Mouse (Mus musculus) bone marrow macrophage, adult 2 months (primary cell): ENCODE results near the gene Olfr206.

Experiments used
- CTCF ChIP-seq: IDR thresholded peaks from 2 replicates; pipeline ENCODE4 v1.5.1; 2012; ENCODE audit warnings: low read depth, mild to moderate bottlenecking, low read length, moderate library complexity
- POLR2A ChIP-seq: IDR thresholded peaks from 2 replicates; pipeline ENCODE4 v1.6.1; 2012; ENCODE audit warnings: mild to moderate bottlenecking, low read depth, low read length, borderline replicate concordance

- no peak for TF ChIP-seq CTCF
- TF ChIP-seq POLR2A: no peak
Measured at GRCm38 (mm10) chr16:59363893-59364292, 14.8 kb upstream of the Olfr206 start, which contains the start of gene Olfr209.
